Mouse (Mus musculus) urinary bladder, postnatal 4 days (tissue): ENCODE results near the gene Lexm.

Experiments
- DNase-seq, 2 experiments: peaks; one replicate each; pipeline ENCODE4 v3.0.0; 2021 to 2022; ENCODE audit warnings: low spot score in 2 of 2

Gene Lexm

DNA sequence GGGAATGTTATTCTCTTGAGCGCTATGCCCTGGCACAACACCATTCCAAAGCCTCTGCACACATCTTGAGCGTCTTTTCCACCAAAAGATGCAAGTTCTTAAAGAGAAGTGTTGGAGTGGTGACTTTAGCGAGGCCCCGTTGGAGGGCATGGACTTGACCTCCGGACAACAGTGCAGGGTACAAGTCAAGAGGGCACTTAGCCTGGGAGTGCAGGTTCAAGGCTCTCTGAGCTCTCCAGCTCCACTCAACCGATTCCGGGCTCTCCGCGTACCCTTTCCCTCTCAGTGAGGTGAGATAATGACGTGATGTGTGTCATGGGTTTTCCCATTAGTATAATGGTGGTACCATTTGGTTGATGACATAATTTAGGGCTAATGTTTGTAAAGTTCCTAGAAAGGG is 7.2 kb upstream of the Lexm start:
- DNase-seq: no peak

DNA sequence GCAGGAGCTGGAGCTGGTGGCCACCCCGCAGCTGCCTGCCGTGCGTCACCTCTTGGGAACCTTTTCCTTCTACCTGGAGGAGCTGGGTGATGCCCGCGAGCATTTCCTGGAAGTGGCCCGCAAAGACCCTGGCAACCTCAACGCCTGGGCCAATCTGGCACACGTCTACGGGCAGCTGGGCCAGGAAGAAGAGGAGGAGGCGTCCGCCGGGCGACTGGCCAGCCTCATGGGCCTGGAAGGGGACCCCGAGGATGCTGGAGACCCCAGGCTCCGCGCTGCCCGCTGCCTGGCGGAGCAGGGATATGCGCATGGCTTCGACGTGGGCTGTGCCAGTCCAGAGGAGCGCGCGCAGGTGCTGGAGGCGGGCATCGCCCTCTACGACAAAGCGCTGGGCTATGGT is 5.7 kb upstream of the Lexm start:
- no peak for DNase-seq

DNA sequence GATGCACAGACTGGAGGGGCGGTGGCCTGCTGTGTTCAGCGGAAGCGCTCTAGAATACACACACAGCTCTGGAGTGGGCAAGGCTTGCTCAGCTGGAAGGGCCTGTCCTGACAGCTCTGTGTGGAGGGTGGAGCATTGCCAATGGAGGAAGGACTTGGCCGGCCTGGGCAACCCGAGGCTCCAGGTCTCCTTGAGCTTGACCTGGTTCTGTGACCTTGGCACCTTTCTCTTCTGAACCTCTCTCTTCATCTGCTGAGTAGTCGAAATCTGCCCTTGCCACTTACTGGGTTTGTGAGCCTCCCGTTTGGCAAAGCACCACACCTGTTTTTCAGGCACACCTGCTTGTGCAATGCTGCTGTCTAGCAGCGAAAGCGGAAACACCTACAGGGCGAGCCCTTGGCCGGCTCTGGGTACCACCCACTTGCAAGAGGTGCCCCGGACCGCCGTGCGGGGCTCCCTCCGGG is 5.0 kb upstream of the Lexm start, which contains the start of gene Ttc22:
Gene Ttc22 (plus strand): TSS at position 403 of the 464 bp plus-strand sequence.
- peak in 1 of 2 experiments; percentile 31 for DNase-seq

- no peak for DNase-seq
These were observed 4.4 kb upstream of the Lexm start for GRCm38 (mm10) chr4:106621428-106621827.

- no peak for DNase-seq
These were observed 1.9 kb upstream of the Lexm start for GRCm38 (mm10) chr4:106618898-106619297.

- no peak for DNase-seq
These were observed 1.4 kb downstream of the Lexm start for GRCm38 (mm10) chr4:106615637-106616036.

DNA sequence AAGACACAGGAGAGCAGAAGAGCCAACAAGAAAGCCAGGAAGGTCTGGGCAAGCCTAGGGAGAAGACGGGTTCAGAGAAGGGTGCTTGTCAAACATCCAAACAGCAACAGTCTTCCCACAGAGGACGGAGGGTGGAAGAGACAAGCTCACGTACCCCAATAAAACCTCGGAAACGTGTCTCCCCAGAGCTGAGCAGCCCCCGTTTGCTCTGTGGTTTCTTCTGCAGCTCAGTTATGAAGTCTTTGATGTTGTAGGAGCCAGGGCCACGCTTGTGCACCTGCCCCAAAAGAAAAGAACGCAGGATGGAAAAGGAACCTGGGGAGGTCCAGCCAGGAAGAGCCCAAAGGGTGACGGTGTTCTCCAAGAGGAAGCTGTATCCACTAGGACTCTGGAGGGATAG is 2.2 kb downstream of the Lexm start:
- no peak for DNase-seq

DNA sequence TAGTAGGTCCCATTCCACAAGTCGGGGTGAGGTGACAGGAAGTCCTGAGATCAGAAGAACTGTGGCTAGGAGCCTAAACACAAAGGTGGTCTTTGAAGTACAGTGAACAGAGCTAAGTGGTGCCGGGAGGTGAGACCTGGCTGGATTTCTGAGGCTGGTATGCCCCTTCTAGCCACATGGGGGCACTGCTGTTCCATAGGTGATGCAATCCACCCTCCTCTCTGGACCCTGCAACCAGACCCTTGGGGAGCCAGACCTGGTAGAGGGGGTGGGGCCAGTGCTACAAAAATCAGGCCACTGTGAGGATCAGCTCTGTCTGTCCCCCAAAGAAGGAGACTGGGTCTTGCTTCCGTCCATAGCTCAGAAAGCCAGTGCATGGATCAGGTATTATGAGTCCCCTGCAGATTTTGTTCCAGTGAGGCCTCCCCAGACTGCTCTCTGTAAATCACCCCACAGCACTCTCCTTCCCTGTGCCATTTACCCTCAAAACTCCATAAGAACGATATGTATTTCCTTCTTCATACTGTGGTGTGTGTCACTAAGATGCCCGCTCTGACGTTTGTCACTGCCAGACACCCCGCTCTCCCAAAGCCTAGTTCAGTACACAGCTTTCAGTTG is 2.8 kb downstream of the Lexm start:
- DNase-seq: peak; percentile 36 to 78

- no peak for DNase-seq
These were observed 3.5 kb downstream of the Lexm start for GRCm38 (mm10) chr4:106613560-106613959.

DNA sequence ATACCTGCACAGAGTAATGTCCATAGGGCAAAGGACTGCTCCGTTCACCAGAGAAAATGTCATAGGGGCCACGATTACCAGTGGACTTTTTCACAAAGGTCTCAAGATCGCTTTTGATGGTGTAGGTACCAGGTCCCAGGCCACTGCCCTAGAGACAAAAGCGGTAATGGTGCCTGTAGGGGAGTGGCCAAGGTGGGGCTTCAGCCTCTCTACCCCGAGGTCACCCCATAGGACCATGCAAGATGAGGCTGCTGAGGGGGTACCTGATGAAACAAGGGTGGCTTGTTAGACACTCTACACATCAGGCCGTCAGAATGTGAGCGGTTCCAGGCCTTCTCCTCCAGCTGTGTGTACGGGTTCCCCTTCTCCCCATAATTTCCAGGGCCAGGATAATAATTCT is 3.9 kb downstream of the Lexm start:
- DNase-seq: no peak

DNA sequence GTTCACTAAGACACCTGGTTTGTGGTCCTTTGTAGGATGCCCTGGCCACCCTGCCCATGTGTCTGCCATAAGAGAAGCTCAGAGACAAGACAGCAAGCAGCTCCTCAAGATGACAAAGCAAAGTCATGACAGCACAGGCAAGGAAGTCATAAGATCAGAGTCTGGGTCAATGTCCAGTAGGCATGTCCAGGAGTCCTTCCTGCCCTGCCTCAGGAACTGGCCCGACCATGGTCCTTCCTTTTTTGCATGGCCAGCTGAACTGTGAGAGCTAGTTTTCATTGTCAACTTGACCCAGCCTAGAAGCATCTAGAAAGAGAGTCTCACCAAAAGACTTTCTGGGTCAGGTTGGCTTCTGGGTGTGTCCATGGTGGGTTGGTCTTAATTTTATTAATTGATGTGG is 9.1 kb downstream of the Lexm start:
- DNase-seq: no peak

- DNase-seq: no peak
These were observed 10.1 kb downstream of the Lexm start for GRCm38 (mm10) chr4:106606639-106607554.

- no peak for DNase-seq
These were observed 16.3 kb downstream of the Lexm start for GRCm38 (mm10) chr4:106600770-106601169.

GRCm38 (mm10) chr4:106599415-106599814 is 17.6 kb downstream of the Lexm start:
- DNase-seq: no peak

DNA sequence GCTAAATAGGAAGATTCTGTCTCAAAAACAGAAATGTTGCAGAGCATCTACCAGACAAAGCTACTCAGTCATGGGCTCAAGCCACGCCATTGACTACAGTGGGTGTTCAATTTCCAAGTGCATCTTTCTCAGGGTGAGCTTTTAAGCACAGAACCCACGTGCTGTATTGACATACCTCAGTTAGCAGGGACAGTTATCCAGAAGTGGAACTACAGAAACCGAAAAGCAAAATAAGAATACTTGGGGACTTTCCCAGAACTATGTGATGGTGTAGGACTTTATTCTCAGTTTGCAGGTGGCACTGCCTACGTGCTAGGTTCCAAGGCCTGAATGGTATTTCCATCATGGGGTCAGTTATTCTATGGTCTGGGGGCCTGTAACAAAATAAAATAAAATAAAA is 19.3 kb downstream of the Lexm start:
- no peak for DNase-seq

- no peak for DNase-seq
These were observed 20.0 kb downstream of the Lexm start for GRCm38 (mm10) chr4:106597055-106597454.

- DNase-seq: no peak
These were observed 20.8 kb downstream of the Lexm start for GRCm38 (mm10) chr4:106596200-106596599.

DNA sequence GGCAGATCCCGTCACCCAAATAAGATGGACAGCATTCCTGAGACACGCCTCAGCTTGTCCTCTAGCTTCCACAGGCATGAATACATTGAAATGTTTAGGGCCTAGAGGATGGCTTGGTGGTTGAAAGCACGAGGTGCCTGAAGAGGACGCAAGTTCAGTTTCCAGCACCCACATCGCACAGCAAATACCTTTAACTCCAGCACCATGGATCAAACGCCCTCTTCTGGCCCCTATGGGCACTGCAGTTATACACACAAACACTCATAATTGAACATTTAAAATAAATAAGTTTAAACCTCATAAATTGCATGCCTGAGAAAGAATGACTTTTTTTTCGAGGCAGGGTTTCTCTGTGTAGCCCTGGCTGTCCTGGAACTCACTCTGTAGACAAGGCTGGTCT is 23.4 kb downstream of the Lexm start:
- DNase-seq: no peak

DNA sequence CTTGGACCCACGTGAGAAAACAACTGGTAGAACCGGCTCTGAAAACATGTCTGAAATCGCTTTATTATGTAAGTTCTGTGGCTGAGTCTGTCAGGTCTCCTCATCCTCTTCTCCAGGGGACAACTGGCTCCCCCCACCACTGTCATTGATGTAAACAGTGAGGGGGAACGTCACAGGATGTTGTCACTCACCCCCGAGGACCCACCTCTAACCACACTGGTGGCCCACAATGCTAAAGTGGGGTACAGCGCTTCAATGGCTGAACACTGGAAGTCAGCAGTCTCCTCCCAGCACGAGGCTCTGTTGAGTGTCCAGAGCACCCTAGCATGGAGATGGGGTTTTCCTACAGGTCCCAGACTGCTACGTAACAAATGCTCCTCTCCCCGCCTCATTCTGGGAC is 26.2 kb downstream of the Lexm start:
- no peak for DNase-seq

- no peak for DNase-seq
These were observed 26.9 kb downstream of the Lexm start for GRCm38 (mm10) chr4:106590142-106590541.

DNA sequence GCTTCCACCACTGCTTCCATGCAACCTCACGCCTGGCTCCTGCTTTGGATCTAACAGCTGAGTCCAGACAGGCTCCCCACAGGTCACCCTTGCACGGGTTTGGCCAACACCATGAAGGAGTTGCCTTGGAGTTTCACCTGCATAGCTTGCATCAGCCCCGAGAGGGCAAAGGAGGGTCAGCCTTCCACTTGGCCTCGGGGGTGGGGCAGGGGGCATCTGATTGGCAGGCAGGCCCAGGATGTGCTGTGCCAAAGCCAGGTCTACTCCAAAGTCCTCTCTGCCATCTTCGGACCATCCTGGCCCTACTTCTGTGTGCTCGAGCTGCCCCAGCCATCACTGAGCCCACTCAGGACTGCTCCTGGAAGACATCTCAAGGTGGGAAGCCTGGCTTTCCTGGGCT is 30.0 kb downstream of the Lexm start:
- DNase-seq: no peak

DNA sequence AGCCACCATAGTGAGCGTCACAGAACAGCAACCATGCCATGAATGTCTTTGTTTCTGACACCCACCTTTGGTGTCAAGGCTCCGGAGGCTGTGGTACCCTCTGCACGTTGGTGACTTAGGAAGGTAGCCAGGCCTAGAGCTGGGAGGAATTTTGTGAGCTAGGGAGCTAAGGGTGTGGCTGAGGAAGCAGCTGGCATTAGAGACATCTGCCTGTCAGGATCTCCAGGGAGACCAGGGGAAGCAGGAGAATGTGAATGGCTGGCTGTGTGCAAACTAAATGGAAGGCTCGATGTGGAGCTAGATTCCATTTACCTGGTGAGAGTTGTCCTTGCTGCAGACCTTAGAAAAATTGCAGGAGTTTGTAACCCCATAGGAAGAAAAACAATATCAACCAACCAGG is 32.4 kb downstream of the Lexm start:
- no peak for DNase-seq
